Mouse (Mus musculus) cerebellum, adult 9-10 months (tissue): ENCODE measurements at regions not wholly inside any gene's neighbourhood (a gene's known extent, or its start where the extent isn't known, plus 50 kb on each side); places are given as distances from the start of the nearest gene placed in this dataset.

Experiments
- DNase-seq: peaks from one replicate; pipeline ENCODE4 v3.0.0; 2022

- peak; percentile 10 for DNase-seq
Measured at GRCm38 (mm10) chr1:49537965-49538364, 1362.5 kb upstream of the Tmeff2 start.

DNA sequence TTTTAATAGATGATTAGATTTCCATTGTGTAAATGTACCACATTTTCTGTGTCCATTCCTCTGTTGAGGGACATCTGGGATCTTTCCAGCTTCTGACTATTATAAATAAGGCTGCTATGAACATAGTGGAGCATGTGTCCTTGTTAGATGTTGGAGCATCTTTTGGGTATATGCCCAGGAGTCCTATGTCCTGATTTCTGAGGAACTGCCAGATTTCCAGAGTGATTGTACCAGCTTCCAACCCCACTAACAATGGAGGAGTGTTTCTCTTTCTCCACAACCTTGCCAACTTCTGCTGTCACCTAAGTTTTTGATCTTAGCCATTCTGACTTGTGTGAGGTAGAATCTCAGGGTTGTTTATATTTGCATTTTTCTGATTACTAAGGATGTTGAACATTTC lies 1328.3 kb upstream of the Tmeff2 start:
- DNase-seq = peak; percentile 25

DNA sequence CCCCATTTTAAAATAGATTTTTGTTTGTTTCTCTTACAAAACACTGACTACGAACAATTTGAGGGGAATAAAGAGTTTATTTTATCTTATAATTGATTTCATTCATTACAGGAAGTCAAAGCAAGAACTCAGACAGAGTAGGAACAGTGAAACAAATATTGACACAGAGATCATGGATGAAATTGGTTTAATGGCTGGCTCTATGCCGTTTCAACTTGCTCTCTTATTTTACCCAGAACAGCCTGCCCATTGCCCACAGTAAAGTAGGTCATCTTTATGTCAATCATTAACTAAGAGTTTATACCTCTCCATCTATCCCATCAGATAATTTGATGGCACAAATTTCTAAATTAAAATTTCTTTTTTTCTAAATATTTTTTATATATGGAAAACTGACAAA lies 1327.9 kb upstream of the Tmeff2 start:
- DNase-seq = no peak
